Mouse (Mus musculus): ENCODE measurements around the gene Col4a6.

Gene Col4a6

DNA sequence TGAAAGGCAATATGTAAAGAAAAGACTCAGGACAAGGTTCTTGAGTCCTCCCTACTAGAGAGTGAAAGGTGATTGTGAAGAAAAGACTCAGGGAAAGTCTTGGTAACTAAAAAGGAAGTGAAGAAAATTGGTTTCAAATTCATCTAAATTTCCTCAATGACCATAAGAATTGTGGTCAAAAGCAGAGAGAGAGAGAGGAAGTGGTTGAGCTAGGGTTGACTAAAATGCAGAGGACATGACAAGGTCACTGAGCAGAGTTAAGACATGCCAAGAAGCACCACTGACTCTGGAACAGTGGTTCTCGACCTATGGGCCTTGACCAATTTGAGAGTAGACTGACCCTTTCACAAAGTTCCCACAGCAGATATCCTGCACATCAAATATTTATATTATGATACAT lies 224.2 kb downstream of the Col4a6 start:
- no peak for DNase-seq (ENCODE audit: low read depth)

DNA sequence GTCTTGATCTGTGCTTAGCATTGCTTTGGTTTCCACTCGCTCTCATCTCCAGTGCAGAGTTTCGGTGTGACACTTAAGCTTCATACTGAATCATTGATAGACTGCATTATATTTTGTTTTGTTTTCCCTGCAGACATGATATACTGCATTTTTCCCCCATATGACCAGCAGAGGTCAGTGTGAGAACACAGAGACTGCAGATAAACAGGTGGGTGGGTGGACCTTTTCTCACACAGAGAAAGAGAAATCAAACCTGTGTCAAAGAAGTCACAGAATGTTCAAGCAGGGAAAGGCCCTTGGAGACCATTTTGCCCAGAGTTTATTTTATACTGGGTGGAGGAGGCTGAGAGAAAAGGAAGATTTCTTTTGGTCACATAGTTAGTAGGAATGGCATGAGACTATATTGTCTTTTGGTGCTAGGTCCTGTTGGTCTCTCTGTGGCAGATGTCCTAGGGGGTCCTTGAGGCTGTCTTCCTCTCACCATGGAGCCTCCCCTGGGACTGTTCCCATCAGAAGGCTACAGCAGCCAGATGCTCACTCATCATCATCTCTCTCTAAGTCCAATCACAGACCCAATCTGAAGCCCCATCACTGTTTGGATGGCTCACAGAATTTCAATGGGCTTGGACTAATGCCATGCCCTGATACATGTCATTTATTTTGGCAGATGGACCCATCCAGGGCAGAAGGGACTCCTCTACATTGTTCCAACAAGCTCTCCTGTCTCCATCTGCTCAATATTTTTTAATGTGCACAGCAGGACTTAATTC lies 237.1 kb downstream of the Col4a6 start:
- no peak for DNase-seq (ENCODE audit: low read depth)

DNA sequence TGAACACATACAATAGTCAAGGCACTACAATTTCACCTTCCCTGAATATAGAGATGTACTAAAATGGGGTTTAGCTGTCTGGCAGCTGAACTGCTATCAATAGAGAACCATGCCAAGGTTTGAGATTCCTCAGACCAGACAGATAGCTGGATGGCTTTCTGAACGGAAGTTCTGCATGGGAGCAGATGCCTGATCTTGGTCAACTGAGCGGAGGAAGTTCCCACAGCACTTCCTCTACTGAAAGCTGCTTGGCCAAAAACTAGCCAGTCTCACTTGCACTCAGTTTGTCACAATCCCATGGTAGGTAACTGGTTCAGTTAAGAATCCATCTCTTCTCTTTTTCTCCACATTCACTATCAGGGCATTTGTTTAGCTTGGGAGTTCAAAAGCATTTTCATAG lies 245.7 kb downstream of the Col4a6 start:
- DNase-seq (ENCODE audit: low read depth), result no peak

DNA sequence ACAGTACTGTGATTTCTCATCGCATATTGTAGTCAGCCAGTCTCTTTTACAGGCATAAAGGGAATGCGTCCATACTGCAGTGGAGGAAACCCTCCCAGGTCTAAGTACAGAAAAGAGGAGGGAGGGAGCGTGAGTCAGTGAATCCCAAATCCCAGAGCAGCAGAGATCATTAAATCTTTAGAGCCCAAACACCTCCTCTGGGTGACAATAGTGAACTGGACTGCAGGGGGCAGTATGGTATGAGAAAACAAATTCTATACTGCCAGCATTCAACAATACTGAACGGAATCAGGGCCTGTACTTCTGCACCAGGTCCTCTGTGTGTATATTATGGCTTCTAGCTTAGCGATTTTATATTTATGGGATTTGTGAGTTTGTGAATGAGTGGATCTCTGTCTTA lies 261.1 kb downstream of the Col4a6 start:
- DNase-seq (ENCODE audit: low read depth), result no peak

DNA sequence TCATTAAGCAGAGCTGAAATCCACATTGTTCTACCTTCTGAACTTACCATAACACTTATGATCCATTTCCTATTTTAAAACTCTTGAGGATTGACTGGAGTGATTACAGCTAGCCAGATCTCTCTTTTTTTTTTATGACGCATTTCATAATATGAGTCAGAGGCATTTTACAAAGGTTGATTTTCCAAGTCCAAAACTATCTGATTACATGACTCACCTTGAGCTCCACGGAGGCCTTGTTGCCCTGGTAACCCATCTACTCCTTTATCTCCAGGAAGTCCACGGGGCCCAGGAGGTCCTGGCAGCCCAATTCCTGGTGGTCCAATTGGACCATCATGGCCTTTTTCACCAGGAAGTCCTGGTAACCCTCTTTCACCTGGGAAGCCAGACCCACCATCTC lies 274.9 kb downstream of the Col4a6 start:
- DNase-seq (ENCODE audit: low read depth), result no peak

DNA sequence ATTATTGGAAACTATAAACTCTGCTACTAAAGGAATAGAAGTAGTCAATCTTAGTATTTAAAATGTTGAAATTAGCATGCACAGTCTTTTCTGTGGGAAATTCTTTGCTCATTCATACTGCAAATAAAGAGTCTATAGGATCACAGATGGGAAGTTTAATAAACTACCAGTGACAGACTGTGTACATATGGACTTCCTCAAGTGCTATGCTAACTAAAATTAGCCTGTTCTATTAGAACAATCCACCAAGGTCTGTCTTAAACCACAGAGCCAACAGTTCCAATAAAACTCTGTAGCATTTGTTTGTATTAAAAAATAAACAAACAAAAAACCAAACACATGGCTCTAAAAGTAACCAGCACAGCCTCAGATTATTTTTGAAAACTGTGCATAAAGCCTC lies 278.8 kb downstream of the Col4a6 start:
- no peak for DNase-seq (ENCODE audit: low read depth)

DNA sequence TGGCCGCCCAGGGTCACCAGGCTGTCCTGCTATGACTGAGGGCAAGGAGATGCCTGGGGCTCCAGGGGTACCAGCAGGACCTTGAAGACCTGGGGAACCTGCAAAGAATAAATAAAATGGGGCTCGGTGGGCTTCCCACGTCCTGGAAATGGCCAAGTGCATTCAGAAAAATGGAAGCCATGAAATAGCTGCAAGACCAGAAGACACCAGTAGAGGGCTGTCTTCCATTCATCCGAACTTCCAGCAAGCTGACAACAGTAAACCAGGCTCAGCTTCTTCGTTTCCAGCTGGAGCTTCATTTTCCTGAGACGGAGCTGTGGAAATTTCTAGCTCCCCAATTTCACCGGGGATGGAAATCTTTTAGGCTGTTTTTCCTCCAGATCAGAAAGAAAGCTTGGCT lies 298.5 kb downstream of the Col4a6 start:
- DNase-seq (ENCODE audit: low read depth), result no peak

DNA sequence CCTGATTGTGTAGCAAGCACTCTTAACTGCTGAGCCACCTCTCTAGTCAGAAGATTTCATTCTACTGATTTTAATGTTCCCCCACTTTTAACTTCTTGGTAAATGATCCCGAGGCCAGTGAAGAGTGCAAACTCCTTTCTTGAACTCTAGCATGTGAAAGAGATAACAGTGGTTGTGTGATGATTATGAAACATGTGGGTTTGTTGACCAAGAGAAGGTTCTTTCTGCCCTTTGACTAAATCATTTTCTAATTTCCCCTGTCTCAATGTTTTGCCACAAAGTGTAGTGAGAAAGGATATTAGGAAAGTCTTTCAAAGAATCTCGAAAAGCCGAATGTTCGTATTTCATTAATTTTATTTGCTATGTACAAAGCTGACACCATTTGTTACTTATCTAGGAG lies 308.8 kb downstream of the Col4a6 start:
- no peak for DNase-seq (ENCODE audit: low read depth)

DNA sequence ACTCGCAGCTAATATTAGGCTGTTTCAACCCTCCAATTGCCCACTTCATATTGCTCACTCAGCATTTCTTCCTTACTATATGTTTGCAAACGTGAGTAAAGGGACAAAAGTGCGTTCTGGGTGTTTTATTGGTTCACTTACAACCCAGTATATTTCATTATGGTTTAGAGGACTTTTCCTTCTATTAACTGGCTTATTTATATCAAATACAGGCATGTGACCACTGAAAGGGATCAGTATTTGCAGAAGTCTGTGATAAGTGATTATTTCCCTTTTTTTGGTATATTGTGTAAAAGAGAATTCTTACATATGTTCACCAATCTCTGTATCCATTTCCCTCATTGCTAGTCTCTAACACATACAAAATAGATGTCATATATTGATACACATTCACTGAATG lies 313.5 kb downstream of the Col4a6 start:
- DNase-seq (ENCODE audit: low read depth), result no peak

DNA sequence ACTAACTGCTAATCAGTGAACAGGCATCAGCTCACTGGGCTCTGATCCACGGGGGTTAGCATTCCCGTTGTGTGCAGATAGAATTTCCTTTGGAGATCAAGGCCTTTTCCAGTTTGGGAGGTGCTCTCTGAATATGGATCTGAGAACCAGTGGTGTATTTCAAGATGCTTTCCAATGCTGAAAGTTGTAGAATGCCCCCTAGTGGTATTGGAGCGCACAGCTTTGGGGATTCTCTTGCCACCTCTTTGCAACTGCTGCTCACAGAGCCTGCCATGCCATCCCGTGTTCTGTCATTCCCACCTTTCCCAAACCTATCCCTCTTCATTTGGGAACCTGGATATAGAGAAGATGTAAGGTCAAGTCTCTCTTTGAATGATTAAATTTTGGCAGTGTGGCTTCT lies 315.7 kb downstream of the Col4a6 start:
- DNase-seq (ENCODE audit: low read depth), result peak; percentile 13

DNA sequence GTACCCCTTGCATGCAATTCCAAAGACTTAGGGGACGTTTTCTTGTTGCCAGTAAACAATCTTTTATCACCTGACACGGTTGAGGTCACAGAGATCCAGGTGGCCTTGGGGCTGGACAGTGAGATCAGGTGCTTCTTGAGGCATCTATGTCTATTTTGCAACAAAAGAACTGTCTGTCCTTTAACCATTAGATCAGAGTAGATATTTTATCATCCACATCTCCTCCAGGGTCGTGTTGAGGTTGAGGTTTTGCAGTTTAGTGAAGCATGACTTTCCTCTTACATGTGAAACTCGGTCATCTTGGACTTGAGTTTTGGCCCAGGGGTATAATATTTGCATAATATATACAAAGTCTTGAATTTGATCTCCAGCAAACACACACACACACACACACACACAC lies 316.2 kb downstream of the Col4a6 start:
- DNase-seq (ENCODE audit: low read depth), result no peak

DNA sequence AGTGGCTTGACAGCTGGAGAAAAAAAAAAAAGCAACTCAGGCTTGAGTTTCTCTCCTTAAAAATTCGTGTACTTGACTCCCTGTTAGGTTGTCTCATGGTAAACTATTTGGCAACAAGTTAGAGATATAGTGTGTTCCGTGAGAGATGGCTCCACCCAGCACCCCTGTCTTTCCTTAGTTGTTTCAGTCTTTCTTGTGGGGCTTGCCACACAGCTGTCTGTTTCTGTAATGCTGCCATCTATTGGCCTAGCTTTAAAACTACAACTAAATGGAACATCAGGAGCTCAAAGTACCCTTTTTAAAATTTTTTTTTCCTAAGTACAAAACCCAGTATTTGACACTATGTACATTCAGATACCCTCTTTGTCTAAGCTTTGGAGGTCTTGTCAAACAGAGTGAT lies 317.2 kb downstream of the Col4a6 start:
- peak; percentile 10 for DNase-seq (ENCODE audit: low read depth)

DNA sequence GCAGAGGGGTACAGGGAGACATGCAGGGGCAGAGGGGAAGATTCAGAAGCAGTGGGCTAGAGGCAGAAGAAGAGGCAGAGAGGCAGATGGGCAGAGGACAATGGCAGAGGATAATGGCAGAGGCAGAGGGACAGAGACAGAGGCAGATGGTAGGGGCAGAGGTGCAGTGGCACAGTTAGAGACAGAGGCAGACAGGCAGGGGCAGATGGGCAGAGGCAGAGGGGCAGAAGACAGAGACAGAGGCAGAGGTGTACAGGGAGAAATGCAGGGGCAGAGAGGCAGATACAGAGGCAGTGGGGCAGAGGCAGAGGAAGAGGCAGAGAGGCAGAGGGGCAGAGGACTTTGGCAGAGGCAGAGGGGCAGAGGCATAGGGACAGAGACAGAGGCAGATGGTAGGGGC lies 322.7 kb downstream of the Col4a6 start:
- no peak for DNase-seq (ENCODE audit: low read depth)

DNA sequence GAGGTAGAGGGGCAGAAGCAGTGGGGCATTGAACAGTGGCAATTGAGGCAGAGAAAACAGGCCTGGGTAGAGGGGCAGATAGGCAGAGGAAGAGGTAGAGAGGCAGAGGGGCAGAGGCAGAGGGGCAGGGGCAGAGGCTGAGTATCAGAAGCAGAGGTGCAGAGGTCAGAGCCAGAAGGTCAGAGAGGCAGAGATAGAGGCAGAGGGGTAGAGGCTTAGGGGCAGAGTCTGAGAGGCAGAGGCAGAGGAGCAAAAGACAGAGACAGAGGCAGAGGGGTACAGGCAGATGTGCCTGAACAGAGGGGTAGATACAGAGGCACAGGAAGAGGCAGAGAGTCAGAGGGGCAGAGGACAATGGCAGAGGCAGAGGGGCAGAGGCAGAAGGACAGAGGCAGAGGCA lies 323.6 kb downstream of the Col4a6 start:
- DNase-seq (ENCODE audit: low read depth), result no peak

DNA sequence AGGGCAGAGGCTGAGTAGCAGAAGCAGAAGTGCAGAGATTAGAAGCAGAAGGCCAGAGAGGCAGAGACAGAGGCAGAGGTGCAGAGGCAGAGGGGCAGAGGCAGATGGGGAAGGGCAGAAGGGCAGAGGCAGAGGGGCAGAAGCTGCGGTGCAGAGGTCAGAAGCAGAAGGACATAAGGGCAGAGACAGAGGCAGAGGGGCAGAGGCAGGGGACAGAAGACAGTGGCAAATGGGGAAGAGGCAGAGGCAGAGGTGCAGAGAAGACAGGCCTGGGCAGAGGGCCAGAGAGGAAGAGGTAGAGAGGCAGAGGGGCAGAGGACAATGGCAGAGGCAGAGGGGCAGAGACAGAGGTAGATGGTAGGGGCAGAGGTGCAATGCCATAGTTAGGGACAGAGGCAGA lies 324.2 kb downstream of the Col4a6 start:
- DNase-seq (ENCODE audit: low read depth), result no peak

All from c-Kit-positive CD71-positive TER-119-negative erythroid progenitor cells, embryonic 14.5 days (primary cell).